Mouse (Mus musculus): ENCODE measurements around the gene Adgrl2. TPM values are rescaled to one million over a fixed set of nuclear protein-coding genes. Genes with fewer than 3 reads are reported as not detected.

The Adgrl2 gene
- polyA plus RNA-seq, 1 experiment from 2014 or later = 42.5 TPM

- Histone ChIP-seq H3K4me3 (replicated peaks; ENCODE audit: low read depth, low read length) (no peak overlapping the region), H3K36me3 (ENCODE audit: insufficient read depth, low read length) (peaks cover 35% of the 10 kb centered on the region), H3K27ac (no peak overlapping the region), H3K4me1 (replicated peaks; ENCODE audit: insufficient read depth, low read length) (no peaks in the 10 kb centered on the region), H3K9ac (ENCODE audit: low read depth, low read length) (no peak overlapping the region), H3K27me3 (ENCODE audit: insufficient read depth, low read length) (no peaks in the 10 kb centered on the region), H3K4me2 (ENCODE audit: low read length) (no peak overlapping the region), H3K9me3 (replicated peaks; ENCODE audit: low read length) (no peaks in the 10 kb centered on the region)
- DNase-seq (ENCODE audit: low spot score) (no peak), ATAC-seq (replicated peaks; ENCODE audit: low FRiP score, low read depth) (no peak)
- TF ChIP-seq CTCF (IDR thresholded peaks at IDR 0.05; ENCODE audit: low read depth) = no peak
- 83% methylated on average over 13 of the region's 13 CpGs for WGBS
These were observed 152.1 kb downstream of the Adgrl2 start for GRCm38 (mm10) chr3:148838095-148838834.

GRCm38 (mm10) chr3:148835136-148835535, 155.2 kb downstream of the Adgrl2 start:
- Histone ChIP-seq H3K4me3 (replicated peaks; ENCODE audit: low read depth, low read length) (no peak overlapping the region), H3K27me3 (ENCODE audit: insufficient read depth, low read length) (no peaks in the 10 kb centered on the region), H3K36me3 (ENCODE audit: insufficient read depth, low read length) (peaks cover 51% of the 10 kb centered on the region), H3K27ac (no peak overlapping the region), H3K9ac (ENCODE audit: low read depth, low read length) (no peak overlapping the region), H3K4me1 (replicated peaks; ENCODE audit: insufficient read depth, low read length) (no peaks in the 10 kb centered on the region), H3K4me2 (ENCODE audit: low read length) (no peak overlapping the region), H3K9me3 (replicated peaks; ENCODE audit: low read length) (no peaks in the 10 kb centered on the region)
- TF ChIP-seq CTCF (IDR thresholded peaks at IDR 0.05; ENCODE audit: low read depth) = no peak
- no peak for DNase-seq (ENCODE audit: low spot score)
- WGBS = 84% methylated on average over 12 of the region's 12 CpGs
- no peak for ATAC-seq (replicated peaks; ENCODE audit: low FRiP score, low read depth)

- H3K27me3 ChIP-seq (ENCODE audit: insufficient read depth, low read length) = no peaks in the 10 kb centered on the region
- 92% methylated on average over 20 of the region's 20 CpGs for WGBS
These were observed 157.1 kb downstream of the Adgrl2 start for GRCm38 (mm10) chr3:148833070-148833769.

GRCm38 (mm10) chr3:148832001-148832400, 158.4 kb downstream of the Adgrl2 start:
- ATAC-seq (replicated peaks; ENCODE audit: low FRiP score, low read depth) (no peak), DNase-seq (ENCODE audit: low spot score) (no peak)
- H3K9me3 ChIP-seq (replicated peaks; ENCODE audit: low read length) = no peaks in the 10 kb centered on the region
- no peak overlapping the region for H3K4me3 ChIP-seq (replicated peaks; ENCODE audit: low read depth, low read length)
- TF ChIP-seq CTCF (IDR thresholded peaks at IDR 0.05; ENCODE audit: low read depth) = no peak
- no peak overlapping the region for H3K4me2 ChIP-seq (ENCODE audit: low read length)
- no peaks in the 10 kb centered on the region for H3K27me3 ChIP-seq (ENCODE audit: insufficient read depth, low read length)
- H3K36me3 ChIP-seq (ENCODE audit: insufficient read depth, low read length) = peaks cover 41% of the 10 kb centered on the region
- 78% methylated on average over 4 of the region's 4 CpGs for WGBS
- no peaks in the 10 kb centered on the region for H3K4me1 ChIP-seq (replicated peaks; ENCODE audit: insufficient read depth, low read length)
- H3K9ac ChIP-seq (ENCODE audit: low read depth, low read length) = no peak overlapping the region
- no peak overlapping the region for H3K27ac ChIP-seq

More at GRCm38 (mm10) chr3:148833070-148833769, 157.1 kb downstream of the Adgrl2 start:
- H3K4me2 ChIP-seq (ENCODE audit: low read length) = no peak overlapping the region
- H3K36me3 ChIP-seq (ENCODE audit: insufficient read depth, low read length) = peaks cover 50% of the 10 kb centered on the region
- DNase-seq (ENCODE audit: low spot score) (no peak), ATAC-seq (replicated peaks; ENCODE audit: low FRiP score, low read depth) (no peak)
- no peak overlapping the region for H3K9ac ChIP-seq (ENCODE audit: low read depth, low read length)
- H3K9me3 ChIP-seq (replicated peaks; ENCODE audit: low read length) = no peaks in the 10 kb centered on the region
- H3K4me1 ChIP-seq (replicated peaks; ENCODE audit: insufficient read depth, low read length) = no peaks in the 10 kb centered on the region
- no peak for TF ChIP-seq CTCF (IDR thresholded peaks at IDR 0.05; ENCODE audit: low read depth)
- H3K4me3 ChIP-seq (replicated peaks; ENCODE audit: low read depth, low read length) = no peak overlapping the region
- no peak overlapping the region for H3K27ac ChIP-seq

- Histone ChIP-seq H3K9me3 (replicated peaks; ENCODE audit: low read length) (no peaks in the 10 kb centered on the region), H3K27ac (no peak overlapping the region), H3K27me3 (ENCODE audit: insufficient read depth, low read length) (no peaks in the 10 kb centered on the region), H3K4me2 (ENCODE audit: low read length) (no peak overlapping the region), H3K4me1 (replicated peaks; ENCODE audit: insufficient read depth, low read length) (no peaks in the 10 kb centered on the region), H3K9ac (ENCODE audit: low read depth, low read length) (no peak overlapping the region), H3K36me3 (ENCODE audit: insufficient read depth, low read length) (peaks cover 33% of the 10 kb centered on the region), H3K4me3 (replicated peaks; ENCODE audit: low read depth, low read length) (no peak overlapping the region)
- TF ChIP-seq CTCF (IDR thresholded peaks at IDR 0.05; ENCODE audit: low read depth) = no peak
- WGBS = 79% methylated on average over 10 of the region's 10 CpGs
- no peak for DNase-seq (ENCODE audit: low spot score)
- ATAC-seq (replicated peaks; ENCODE audit: low FRiP score, low read depth) = no peak
These were observed 161.8 kb downstream of the Adgrl2 start for GRCm38 (mm10) chr3:148828519-148828918.

- H3K36me3 ChIP-seq (ENCODE audit: insufficient read depth, low read length) = peaks cover 37% of the 10 kb centered on the region
- DNase-seq (ENCODE audit: low spot score) (no peak), ATAC-seq (replicated peaks; ENCODE audit: low FRiP score, low read depth) (no peak)
- no peak for TF ChIP-seq CTCF (IDR thresholded peaks at IDR 0.05; ENCODE audit: low read depth)
- no peak overlapping the region for H3K27ac ChIP-seq
- no peak overlapping the region for H3K9ac ChIP-seq (ENCODE audit: low read depth, low read length)
- no peaks in the 10 kb centered on the region for H3K9me3 ChIP-seq (replicated peaks; ENCODE audit: low read length)
- H3K4me2 ChIP-seq (ENCODE audit: low read length) = no peak overlapping the region
- H3K4me3 ChIP-seq (replicated peaks; ENCODE audit: low read depth, low read length) = no peak overlapping the region
- H3K4me1 ChIP-seq (replicated peaks; ENCODE audit: insufficient read depth, low read length) = no peaks in the 10 kb centered on the region
- no peaks in the 10 kb centered on the region for H3K27me3 ChIP-seq (ENCODE audit: insufficient read depth, low read length)
- 96% methylated on average over 13 of the region's 13 CpGs for WGBS
These were observed 166.8 kb downstream of the Adgrl2 start for GRCm38 (mm10) chr3:148823551-148823950.

Data from kidney, postnatal 0 days (tissue).